Mouse (Mus musculus): ENCODE measurements around the gene Zdhhc18.

- TF ChIP-seq MAFK (IDR thresholded peaks at IDR 0.05; ENCODE audit: insufficient read depth, low read depth, low read length) (no peak), HCFC1 (IDR thresholded peaks at IDR 0.05; ENCODE audit: borderline replicate concordance, insufficient read depth, low read length) (no peak), ZNF384 (IDR thresholded peaks at IDR 0.05; ENCODE audit: low read depth, low read length) (no peak), CHD2 (IDR thresholded peaks at IDR 0.05; ENCODE audit: low read depth, low read length) (no peak), ZC3H11A (IDR thresholded peaks at IDR 0.05; ENCODE audit: borderline replicate concordance, low read depth, low read length) (no peak)
Measured at GRCm38 (mm10) chr4:133624830-133625229, 25.1 kb downstream of the Zdhhc18 start.
